9 mouse cellular contexts compared by ENCODE assay signal in the genomic region with DNA sequence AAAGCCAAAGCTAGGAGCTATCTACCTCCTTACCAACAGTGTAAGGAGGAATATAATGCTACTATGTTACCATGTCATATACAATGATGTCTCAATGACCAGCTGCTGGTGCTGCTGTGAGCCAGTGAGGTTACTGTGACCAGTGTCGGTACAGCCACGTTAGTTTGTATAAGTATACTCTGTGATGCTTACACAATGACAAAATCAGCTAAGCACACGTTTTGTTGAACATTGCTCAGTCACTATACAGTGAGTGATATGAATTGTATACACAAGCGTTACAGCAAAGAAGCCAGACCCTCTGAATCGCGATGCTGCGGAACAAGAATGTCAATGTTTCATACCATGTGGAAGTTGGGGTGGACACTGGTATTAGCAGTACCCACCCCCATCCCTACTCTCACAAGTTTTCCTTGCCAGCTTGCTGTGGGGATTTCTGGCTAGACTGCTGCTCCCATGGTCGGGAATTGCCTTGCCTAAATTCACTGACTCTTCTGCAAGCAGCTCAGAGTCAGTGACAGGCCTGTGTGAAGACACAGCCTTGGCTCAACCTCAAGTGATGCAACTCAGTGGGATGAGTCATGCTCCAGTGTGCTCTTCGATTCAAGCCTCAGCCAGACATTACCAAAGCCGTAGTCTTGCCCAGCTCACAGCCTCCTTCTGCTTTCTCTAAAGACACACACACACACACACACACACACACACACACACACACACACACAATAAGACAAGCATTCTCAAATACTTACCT.
DNase-seq lines count a peak whose midpoint lies in the region; ATAC-seq and TF ChIP-seq lines count a peak whose summit lies in the region.
"Had no signal": no experiment of that assay in that cellular context is flagged by ENCODE, and none has a peak within 500 bp of the region (broad histone marks: within the 10 kb centered on the region; RNA-seq: fewer than 3 reads in every experiment).

No protein-coding gene starts in this region.

- no peak for ATAC-seq in embryonic facial prominence, embryonic 14.5 days (ENCODE audit: low read depth)
- ATAC-seq in Patski, result peak; percentile 100
- peak; percentile 80 for ATAC-seq in stomach, postnatal 0 days (ENCODE audit: low FRiP score, low TSS enrichment)

- 82% methylated on average over 10 of the region's 10 CpGs for WGBS in embryonic facial prominence, embryonic 14.5 days
- WGBS in embryonic facial prominence, embryonic 10.5 days, result 88% methylated on average over 10 of the region's 10 CpGs
- WGBS in stomach, postnatal 0 days, result 25% methylated on average over 10 of the region's 10 CpGs
- WGBS in thymus, adult 2 months, result 91% methylated on average over 10 of the region's 10 CpGs

- TF ChIP-seq CTCF in Patski (IDR thresholded peaks at IDR 0.05), result no peak
- TF ChIP-seq CTCF in stomach, postnatal 0 days (IDR thresholded peaks at IDR 0.05; ENCODE audit: low read depth), result no peak
- no peak for TF ChIP-seq CTCF in thymus, adult 2 months (IDR thresholded peaks at IDR 0.05; ENCODE audit: borderline replicate concordance, control insufficient read depth, extremely low read depth, insufficient read depth, low read length, poor library complexity)

- no peak overlapping the region for H3K4me3 ChIP-seq in embryonic facial prominence, embryonic 14.5 days (ENCODE audit: low read depth, low read length)
- H3K4me3 ChIP-seq in embryonic facial prominence, embryonic 10.5 days, result no peak overlapping the region
- H3K4me3 ChIP-seq in stomach, postnatal 0 days (ENCODE audit: low read depth, low read length), result no peak overlapping the region
- no peak overlapping the region for H3K4me3 ChIP-seq in thymus, adult 2 months (ENCODE audit: control insufficient read depth, insufficient read depth, low read length)
- H3K4me3 ChIP-seq: midbrain, embryonic 12.5 days had no signal

- H3K36me3 ChIP-seq in embryonic facial prominence, embryonic 14.5 days (ENCODE audit: control insufficient read depth, insufficient read depth, low read length), result no peaks in the 10 kb centered on the region
- no peaks in the 10 kb centered on the region for H3K36me3 ChIP-seq in embryonic facial prominence, embryonic 10.5 days (replicated peaks)
- H3K36me3 ChIP-seq in stomach, postnatal 0 days (ENCODE audit: control insufficient read depth, insufficient read depth, low read length), result no peaks in the 10 kb centered on the region
- no peaks in the 10 kb centered on the region for H3K36me3 ChIP-seq in thymus, adult 2 months (ENCODE audit: control insufficient read depth, insufficient read depth, low read length)
- H3K36me3 ChIP-seq: midbrain, embryonic 12.5 days had no signal

- no peak overlapping the region for H3K4me2 ChIP-seq in embryonic facial prominence, embryonic 14.5 days (ENCODE audit: low read depth, low read length)
- no peak overlapping the region for H3K4me2 ChIP-seq in stomach, postnatal 0 days (replicated peaks; ENCODE audit: low read depth)
- H3K4me2 ChIP-seq: midbrain, embryonic 12.5 days had no signal

- in situ Hi-C loops in Patski (cut with MboI; ENCODE audit: low pct_unique_long_range_greater_than_20kb), result no loop called here

- H3K9me3 ChIP-seq in embryonic facial prominence, embryonic 14.5 days (ENCODE audit: control insufficient read depth, low read length), result no peaks in the 10 kb centered on the region
- no peaks in the 10 kb centered on the region for H3K9me3 ChIP-seq in embryonic facial prominence, embryonic 10.5 days
- no peaks in the 10 kb centered on the region for H3K9me3 ChIP-seq in stomach, postnatal 0 days (ENCODE audit: control insufficient read depth, low read length)
- H3K9me3 ChIP-seq: midbrain, embryonic 12.5 days had no signal

- POLR2A ChIA-PET in Patski (lab: Charles Lee), result interaction anchor here (0.8 kb wide), 1 partner anchor 23 kb away, joined by 4 read pairs; no protein-coding TSS in a partner anchor

- DNase-seq in embryonic facial prominence, embryonic 14.5 days (ENCODE audit: low spot score), result peak; percentile 64
- DNase-seq in embryonic facial prominence, embryonic 10.5 days (ENCODE audit: low spot score), result no peak
- DNase-seq in Patski (ENCODE audit: low read depth, low spot score), result no peak
- peak; percentile 91 for DNase-seq in fat pad, adult 2 months (ENCODE audit: extremely low read depth, low read depth, low spot score)
- DNase-seq in kidney, adult 8-10 months, result peak; percentile 11 to 24
- peak; percentile 81 to 86 for DNase-seq in lung, adult 18-20 months
- DNase-seq in stomach, postnatal 0 days (ENCODE audit: low spot score), result peak; percentile 27
- no peak for DNase-seq in thymus, adult 2 months

- no peak for TF ChIP-seq POLR2A in thymus, adult 2 months (IDR thresholded peaks at IDR 0.05; ENCODE audit: control insufficient read depth, extremely low read depth, insufficient read depth, low read length, poor library complexity)

- no peak overlapping the region for H3K27ac ChIP-seq in embryonic facial prominence, embryonic 14.5 days (replicated peaks; ENCODE audit: low read depth, low read length)
- no peak overlapping the region for H3K27ac ChIP-seq in embryonic facial prominence, embryonic 10.5 days (replicated peaks)
- no peak overlapping the region; the same call in 1 of the 2 replicates for H3K27ac ChIP-seq in stomach, postnatal 0 days (replicated peaks)
- H3K27ac ChIP-seq in thymus, adult 2 months (ENCODE audit: control insufficient read depth, insufficient read depth, low read length), result no peak overlapping the region
- H3K27ac ChIP-seq: midbrain, embryonic 12.5 days had no signal

- H3K4me1 ChIP-seq in embryonic facial prominence, embryonic 14.5 days (ENCODE audit: control insufficient read depth, insufficient read depth, low read length), result no peaks in the 10 kb centered on the region
- H3K4me1 ChIP-seq in embryonic facial prominence, embryonic 10.5 days, result no peaks in the 10 kb centered on the region
- H3K4me1 ChIP-seq in stomach, postnatal 0 days (replicated peaks; ENCODE audit: control insufficient read depth, insufficient read depth), result no peaks in the 10 kb centered on the region
- no peaks in the 10 kb centered on the region for H3K4me1 ChIP-seq in thymus, adult 2 months (replicated peaks; ENCODE audit: control insufficient read depth, insufficient read depth, low read length)
- H3K4me1 ChIP-seq: midbrain, embryonic 12.5 days had no signal

- CTCF ChIA-PET in Patski (lab: Charles Lee), result interaction anchor here (0.9 to 1.7 kb wide), 3 partner anchors 14 to 92 kb away, joined by 3 to 6 read pairs (median 3); no protein-coding TSS in a partner anchor

- no peak overlapping the region for H3K9ac ChIP-seq in embryonic facial prominence, embryonic 14.5 days (ENCODE audit: low read depth, low read length)
- H3K9ac ChIP-seq in stomach, postnatal 0 days (ENCODE audit: low read length), result no peak overlapping the region
- H3K9ac ChIP-seq: midbrain, embryonic 12.5 days had no signal

- TF ChIP-seq EP300 in stomach, postnatal 0 days (optimal IDR thresholded peaks at IDR 0.05), result no peak

- no peaks in the 10 kb centered on the region for H3K27me3 ChIP-seq in embryonic facial prominence, embryonic 14.5 days (replicated peaks; ENCODE audit: control insufficient read depth, insufficient read depth, low read length)
- H3K27me3 ChIP-seq in embryonic facial prominence, embryonic 10.5 days (replicated peaks; ENCODE audit: low read depth, poor library complexity, severe bottlenecking), result no peaks in the 10 kb centered on the region
- H3K27me3 ChIP-seq in Patski, result no peaks in the 10 kb centered on the region
- H3K27me3 ChIP-seq in stomach, postnatal 0 days (ENCODE audit: control insufficient read depth, insufficient read depth, low read length), result no peaks in the 10 kb centered on the region
- H3K27me3 ChIP-seq in thymus, adult 2 months (ENCODE audit: control insufficient read depth, insufficient read depth, low read length), result no peaks in the 10 kb centered on the region
- H3K27me3 ChIP-seq: midbrain, embryonic 12.5 days had no signal

Comparison
In these comparisons a context has a peak if more than half of its experiments do, and no peak if none do; other contexts are left out.
1. DNase-seq: peak in embryonic facial prominence, embryonic 14.5 days (single experiment), fat pad, adult 2 months (single experiment), kidney, adult 8-10 months (2 of 2), lung, adult 18-20 months (2 of 2) and stomach, postnatal 0 days (single experiment); none in embryonic facial prominence, embryonic 10.5 days (single experiment), Patski (single experiment) and thymus, adult 2 months (single experiment).